ENCODE assay signal across 12 mouse cellular contexts in the genomic region with DNA sequence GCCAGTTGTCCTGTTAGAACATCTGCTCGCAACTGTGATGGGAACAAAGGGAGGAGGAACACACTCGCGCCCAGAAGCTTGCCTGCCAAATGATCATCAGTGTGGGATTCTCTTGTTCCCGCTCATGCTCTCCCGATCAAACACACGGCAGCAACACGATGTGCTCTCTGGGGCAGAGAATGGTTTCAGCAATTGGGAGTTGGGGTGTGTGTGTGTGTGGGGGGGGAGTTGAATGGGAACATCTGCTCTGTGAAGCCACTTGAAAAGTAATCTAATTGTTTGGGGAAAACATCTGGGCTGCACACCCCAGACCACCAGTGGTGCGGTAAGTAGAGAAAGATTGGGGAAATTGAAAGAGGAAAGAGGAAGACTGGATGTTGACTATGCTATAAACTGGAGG.
A peak's percentile ranks its signal among the peaks of the same experiment; 100 is the strongest.
DNase-seq lines count a peak whose midpoint lies in the region; ATAC-seq and TF ChIP-seq lines count a peak whose summit lies in the region.
"Had no signal": no experiment of that assay in that cellular context is flagged by ENCODE, and none has a peak within 500 bp of the region (broad histone marks: within the 10 kb centered on the region; RNA-seq: fewer than 3 reads in every experiment).

No protein-coding gene starts in this region.

- TF ChIP-seq POLR2A in brain, embryonic 14.5 days (IDR thresholded peaks at IDR 0.05; ENCODE audit: borderline replicate concordance, extremely low read depth, insufficient read depth, insufficient read length, poor library complexity, severe bottlenecking) = no peak
- no peak for TF ChIP-seq POLR2A in limb, embryonic 14.5 days (IDR thresholded peaks at IDR 0.05; ENCODE audit: borderline replicate concordance, extremely low read depth, insufficient read depth, insufficient read length)

- H3K4me1 ChIP-seq in intestine, embryonic 14.5 days (replicated peaks; ENCODE audit: control insufficient read depth, insufficient read depth, low read length) = no peaks in the 10 kb centered on the region
- H3K4me1 ChIP-seq in intestine, postnatal 0 days (replicated peaks; ENCODE audit: control insufficient read depth, insufficient read depth, low read length) = no peaks in the 10 kb centered on the region
- H3K4me1 ChIP-seq in limb, embryonic 14.5 days (ENCODE audit: control insufficient read depth, insufficient read depth, low read length) = no peaks in the 10 kb centered on the region
- H3K4me1 ChIP-seq: hindbrain, embryonic 13.5 days had no signal

- H3K4me3 ChIP-seq in intestine, embryonic 14.5 days (ENCODE audit: low read depth, low read length) = no peak overlapping the region
- no peak overlapping the region for H3K4me3 ChIP-seq in intestine, postnatal 0 days (ENCODE audit: low read depth, low read length)
- no peak overlapping the region for H3K4me3 ChIP-seq in limb, embryonic 14.5 days (replicated peaks; ENCODE audit: low read length)
- H3K4me3 ChIP-seq: hindbrain, embryonic 13.5 days had no signal

- no peak overlapping the region for H3K9ac ChIP-seq in intestine, embryonic 14.5 days (ENCODE audit: low read length)
- no peak overlapping the region for H3K9ac ChIP-seq in intestine, postnatal 0 days (ENCODE audit: low read depth, low read length)
- no peak overlapping the region for H3K9ac ChIP-seq in limb, embryonic 14.5 days (ENCODE audit: low read depth, low read length, severe bottlenecking)
- H3K9ac ChIP-seq: hindbrain, embryonic 13.5 days; liver, postnatal 0 days had no signal

- no peak overlapping the region for H3K4me2 ChIP-seq in intestine, embryonic 14.5 days (ENCODE audit: low read length)
- no peak overlapping the region for H3K4me2 ChIP-seq in intestine, postnatal 0 days (replicated peaks; ENCODE audit: low read depth)
- H3K4me2 ChIP-seq in limb, embryonic 14.5 days (replicated peaks; ENCODE audit: low read depth, low read length, severe bottlenecking) = no peak overlapping the region
- H3K4me2 ChIP-seq: hindbrain, embryonic 13.5 days had no signal

- H3K27ac ChIP-seq in intestine, embryonic 14.5 days (ENCODE audit: low read depth) = peak overlapping the region; percentile 2; the same call in 1 of the 2 replicates
- H3K27ac ChIP-seq in intestine, postnatal 0 days (ENCODE audit: low read depth, low read length) = no peak overlapping the region
- H3K27ac ChIP-seq in limb, embryonic 14.5 days (replicated peaks; ENCODE audit: low read depth, low read length) = no peak overlapping the region
- H3K27ac ChIP-seq: hindbrain, embryonic 13.5 days had no signal

- H3K36me3 ChIP-seq in intestine, embryonic 14.5 days (ENCODE audit: control insufficient read depth, insufficient read depth, low read length) = no peaks in the 10 kb centered on the region
- no peaks in the 10 kb centered on the region for H3K36me3 ChIP-seq in intestine, postnatal 0 days (ENCODE audit: control insufficient read depth, insufficient read depth)
- no peaks in the 10 kb centered on the region for H3K36me3 ChIP-seq in limb, embryonic 14.5 days (ENCODE audit: control insufficient read depth, insufficient read depth, low read length)
- H3K36me3 ChIP-seq: hindbrain, embryonic 13.5 days had no signal

- ATAC-seq in intestine, embryonic 14.5 days (replicated peaks; ENCODE audit: low FRiP score, low TSS enrichment, low read depth) = no peak
- ATAC-seq in intestine, postnatal 0 days = no peak
- peak; percentile 47; the same call in 1 of the 2 replicates for ATAC-seq in limb, embryonic 14.5 days (ENCODE audit: low FRiP score, low read depth)
- no peak for ATAC-seq in CD4-positive, CD25-positive, alpha-beta regulatory T cell, adult 4 months
- ATAC-seq: liver, postnatal 0 days had no signal

- DNase-seq in intestine, embryonic 14.5 days (ENCODE audit: low spot score) = no peak
- peak; percentile 3 for DNase-seq in brain, embryonic 14.5 days (ENCODE audit: low read depth)
- DNase-seq in gastrocnemius, postnatal 25 days = peak; percentile 76
- DNase-seq in limb, embryonic 14.5 days (ENCODE audit: low spot score) = peak; percentile 39
- no peak for DNase-seq in c-Kit-positive CD71-positive TER-119-positive erythroid progenitor cells, embryonic 14.5 days (ENCODE audit: low spot score)
- no peak for DNase-seq in cerebellum, postnatal 36 days
- DNase-seq: liver, postnatal 0 days; spleen, adult 18-20 months; thymus, postnatal 14 days had no signal

- TF ChIP-seq CTCF in intestine, postnatal 0 days (IDR thresholded peaks at IDR 0.05; ENCODE audit: low read depth) = no peak
- no peak for TF ChIP-seq CTCF in brain, embryonic 14.5 days (IDR thresholded peaks at IDR 0.05; ENCODE audit: borderline replicate concordance, extremely low read depth, insufficient read depth, insufficient read length)

- H3K27me3 ChIP-seq in intestine, embryonic 14.5 days (replicated peaks; ENCODE audit: control insufficient read depth, insufficient read depth, low read length) = no peaks in the 10 kb centered on the region
- no peaks in the 10 kb centered on the region for H3K27me3 ChIP-seq in intestine, postnatal 0 days (replicated peaks; ENCODE audit: control insufficient read depth, insufficient read depth, low read length)
- no peaks in the 10 kb centered on the region for H3K27me3 ChIP-seq in limb, embryonic 14.5 days (ENCODE audit: control insufficient read depth, insufficient read depth, low read length)
- H3K27me3 ChIP-seq: hindbrain, embryonic 13.5 days had no signal

- 60% methylated on average over 8 of the region's 8 CpGs for WGBS in intestine, embryonic 14.5 days
- 61% methylated on average over 8 of the region's 8 CpGs for WGBS in intestine, postnatal 0 days
- 58% methylated on average over 8 of the region's 8 CpGs for WGBS in limb, embryonic 14.5 days

- H3K9me3 ChIP-seq in intestine, embryonic 14.5 days (ENCODE audit: control insufficient read depth, low read length) = no peaks in the 10 kb centered on the region
- no peaks in the 10 kb centered on the region for H3K9me3 ChIP-seq in intestine, postnatal 0 days (ENCODE audit: control insufficient read depth)
- no peaks in the 10 kb centered on the region for H3K9me3 ChIP-seq in limb, embryonic 14.5 days (ENCODE audit: control insufficient read depth, low read length)
- H3K9me3 ChIP-seq: hindbrain, embryonic 13.5 days had no signal

Comparison
In these comparisons a context has a peak if more than half of its experiments do, and no peak if none do; other contexts are left out.
1. DNase-seq: peak in brain, embryonic 14.5 days (single experiment), gastrocnemius, postnatal 25 days (single experiment) and limb, embryonic 14.5 days (single experiment); none in intestine, embryonic 14.5 days (single experiment), c-Kit-positive CD71-positive TER-119-positive erythroid progenitor cells, embryonic 14.5 days (single experiment) and cerebellum, postnatal 36 days (0 of 2).